Mouse (Mus musculus): ENCODE measurements at regions not wholly inside any gene's neighbourhood (a gene's known extent, or its start where the extent isn't known, plus 50 kb on each side); places are given as distances from the start of the nearest gene placed in this dataset.

DNA sequence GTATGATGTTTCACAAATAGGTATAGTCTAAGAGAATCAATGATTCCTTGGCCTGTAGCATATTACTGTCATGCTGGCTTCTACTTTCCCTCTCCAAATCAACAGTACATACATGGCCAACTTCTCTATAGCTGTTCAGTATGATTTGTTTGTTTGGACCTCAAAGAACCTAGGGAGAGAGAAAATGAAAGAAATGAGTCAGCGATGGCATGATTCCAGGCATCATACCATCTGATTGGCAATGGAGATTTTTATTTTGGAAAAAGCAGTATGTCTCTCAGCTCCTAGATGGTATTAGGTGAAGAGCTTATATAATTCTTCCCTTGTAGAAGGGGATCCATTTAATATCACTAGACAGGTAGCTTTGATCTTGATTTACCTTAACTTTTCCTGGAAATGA, 519.1 kb downstream of the Gm9195 start:
- Histone ChIP-seq H3K36me3 (replicated peaks in 1 of 2; ENCODE audit: control insufficient read depth in 1 of 2, insufficient read depth in 1 of 2, low read length in 1 of 2) (no peaks in the 10 kb centered on the region), H3K4me1 (ENCODE audit: control insufficient read depth in 1 of 2, insufficient read depth in 2 of 2) (no peaks in the 10 kb centered on the region), H3K9ac (ENCODE audit: insufficient read depth, low read depth) (no peak overlapping the region), H3K4me2 (ENCODE audit: insufficient read depth, low read depth, poor library complexity, severe bottlenecking) (no peak overlapping the region), H3K27me3 (replicated peaks) (peaks cover 36% of the 10 kb centered on the region), H3K27ac (ENCODE audit: insufficient read depth, low read depth) (no peak overlapping the region), H3K4me3 (replicated peaks in 1 of 3; ENCODE audit: low read depth in 2 of 3, low read length in 2 of 3, poor library complexity in 1 of 3) (no peak overlapping the region), H3K79me2 (replicated peaks; ENCODE audit: control insufficient read depth, extremely low read depth, insufficient read depth, poor library complexity, severe bottlenecking) (no peaks in the 10 kb centered on the region), H3K9me3 (replicated peaks; ENCODE audit: low read length) (no peaks in the 10 kb centered on the region)
- TF ChIP-seq MEF2A (IDR thresholded peaks at IDR 0.05; ENCODE audit: borderline replicate concordance, low read depth, low read length): no peak
- TF ChIP-seq POLR2A (IDR thresholded peaks at IDR 0.05; ENCODE audit: low read depth, low read length): no peak
- no peak for TF ChIP-seq CHD2 (IDR thresholded peaks at IDR 0.05; ENCODE audit: low read length)
- no peak for TF ChIP-seq ZC3H11A (IDR thresholded peaks at IDR 0.05; ENCODE audit: low read depth, low read length)
- no peak for TF ChIP-seq USF1 (IDR thresholded peaks at IDR 0.05; ENCODE audit: low read depth, low read length)
- no peak for TF ChIP-seq CHD1 (IDR thresholded peaks at IDR 0.05; ENCODE audit: low read depth, low read length)
- no peak for TF ChIP-seq PAX5 (IDR thresholded peaks at IDR 0.05; ENCODE audit: low read length)
- TF ChIP-seq SIN3A (IDR thresholded peaks at IDR 0.05; ENCODE audit: low read length): no peak
- no peak for TF ChIP-seq MXI1 (IDR thresholded peaks at IDR 0.05; ENCODE audit: low read depth, low read length)
- no peak for TF ChIP-seq TBP (conservative IDR thresholded peaks at IDR 0.05; ENCODE audit: low read depth, low read length)
- no peak for TF ChIP-seq E2F4 (IDR thresholded peaks at IDR 0.05; ENCODE audit: insufficient replicate concordance, low read depth, low read length)
- no peak for DNase-seq (ENCODE audit: extremely low read depth)
- dilution Hi-C loops (cut with MboI; ENCODE audit: extremely low pct_ligation_motif_present, extremely low pct_unique_long_range_greater_than_20kb, low sequenced_read_pairs): no loop called here
- in situ Hi-C loops (cut with MboI; ENCODE audit: low pct_ligation_motif_present, low pct_unique_long_range_greater_than_20kb, low sequenced_read_pairs): no loop called here

GRCm38 (mm10) chr14:71967646-71968045, 524.0 kb downstream of the Gm9195 start:
- dilution Hi-C loops (cut with MboI; ENCODE audit: extremely low pct_ligation_motif_present, extremely low pct_unique_long_range_greater_than_20kb, low sequenced_read_pairs) (no loop called here), in situ Hi-C loops (cut with MboI; ENCODE audit: low pct_ligation_motif_present, low pct_unique_long_range_greater_than_20kb, low sequenced_read_pairs) (no loop called here)
- no peak overlapping the region for H3K9ac ChIP-seq (ENCODE audit: insufficient read depth, low read depth)
- TF ChIP-seq POLR2A (IDR thresholded peaks at IDR 0.05; ENCODE audit: low read depth, low read length): no peak
- no peaks in the 10 kb centered on the region for H3K9me3 ChIP-seq (replicated peaks; ENCODE audit: low read length)
- no peak for DNase-seq (ENCODE audit: extremely low read depth)
- H3K4me2 ChIP-seq (ENCODE audit: insufficient read depth, low read depth, poor library complexity, severe bottlenecking): no peak overlapping the region
- H3K27me3 ChIP-seq (replicated peaks): peaks cover 23% of the 10 kb centered on the region
- no peaks in the 10 kb centered on the region for H3K36me3 ChIP-seq (replicated peaks in 1 of 2; ENCODE audit: control insufficient read depth in 1 of 2, insufficient read depth in 1 of 2, low read length in 1 of 2)
- H3K4me1 ChIP-seq (ENCODE audit: control insufficient read depth in 1 of 2, insufficient read depth in 2 of 2): no peaks in the 10 kb centered on the region
- H3K4me3 ChIP-seq (replicated peaks in 1 of 3; ENCODE audit: low read depth in 2 of 3, low read length in 2 of 3, poor library complexity in 1 of 3): no peak overlapping the region
- H3K79me2 ChIP-seq (replicated peaks; ENCODE audit: control insufficient read depth, extremely low read depth, insufficient read depth, poor library complexity, severe bottlenecking): no peaks in the 10 kb centered on the region
- no peak overlapping the region for H3K27ac ChIP-seq (ENCODE audit: insufficient read depth, low read depth)

DNA sequence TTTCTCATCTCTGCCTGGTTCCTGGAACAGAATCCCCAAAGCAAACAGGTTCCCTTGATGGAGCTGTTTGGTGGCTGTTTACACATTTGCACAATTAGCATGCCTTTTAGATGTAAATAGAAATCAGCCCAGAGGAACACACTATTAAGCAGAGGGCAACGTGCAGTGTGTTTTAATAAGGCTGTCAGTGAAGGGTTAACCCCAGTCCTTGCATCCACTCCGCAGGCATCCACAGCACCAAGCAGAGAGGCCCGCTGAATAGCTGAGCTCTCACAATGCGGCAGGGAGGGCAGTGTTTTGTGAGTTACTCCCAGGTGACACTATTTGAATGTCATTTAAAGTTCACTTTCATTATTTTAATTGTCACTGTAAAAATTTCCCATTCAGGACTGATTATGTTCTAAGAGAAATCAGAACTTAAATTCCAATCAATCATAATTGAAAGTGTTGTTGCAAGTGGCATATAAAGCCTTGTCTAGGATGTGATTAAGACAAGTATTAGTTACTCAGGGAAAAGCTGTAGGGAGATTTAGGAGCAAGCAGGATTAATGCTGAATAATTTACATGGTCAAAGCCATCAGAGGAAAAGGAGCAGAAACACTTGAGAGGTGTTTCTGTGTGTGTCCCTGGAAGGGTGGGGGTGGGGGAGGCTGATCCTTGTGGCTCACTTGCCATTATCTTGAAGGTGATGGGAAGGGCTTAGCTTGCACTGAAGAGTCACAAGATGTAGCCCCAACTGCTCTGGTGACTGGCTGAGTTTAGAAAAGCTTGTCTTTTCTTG, 528.1 kb downstream of the Gm9195 start:
- Histone ChIP-seq H3K79me2 (replicated peaks; ENCODE audit: control insufficient read depth, extremely low read depth, insufficient read depth, poor library complexity, severe bottlenecking) (no peaks in the 10 kb centered on the region), H3K27ac (ENCODE audit: insufficient read depth, low read depth) (no peak overlapping the region), H3K4me1 (ENCODE audit: control insufficient read depth in 1 of 2, insufficient read depth in 2 of 2) (no peaks in the 10 kb centered on the region), H3K36me3 (replicated peaks in 1 of 2; ENCODE audit: control insufficient read depth in 1 of 2, insufficient read depth in 1 of 2, low read length in 1 of 2) (no peaks in the 10 kb centered on the region), H3K4me2 (ENCODE audit: insufficient read depth, low read depth, poor library complexity, severe bottlenecking) (no peak overlapping the region), H3K27me3 (replicated peaks) (peaks cover 7% of the 10 kb centered on the region), H3K4me3 (replicated peaks in 1 of 3; ENCODE audit: low read depth in 2 of 3, low read length in 2 of 3, poor library complexity in 1 of 3) (no peak overlapping the region), H3K9ac (ENCODE audit: insufficient read depth, low read depth) (no peak overlapping the region), H3K9me3 (replicated peaks; ENCODE audit: low read length) (no peaks in the 10 kb centered on the region)
- no peak for TF ChIP-seq CHD2 (IDR thresholded peaks at IDR 0.05; ENCODE audit: low read length)
- DNase-seq (ENCODE audit: extremely low read depth): no peak
- dilution Hi-C loops (cut with MboI; ENCODE audit: extremely low pct_ligation_motif_present, extremely low pct_unique_long_range_greater_than_20kb, low sequenced_read_pairs): no loop called here
- in situ Hi-C loops (cut with MboI; ENCODE audit: low pct_ligation_motif_present, low pct_unique_long_range_greater_than_20kb, low sequenced_read_pairs): no loop called here
